Comparison of ENCODE assay signal across 19 mouse cellular contexts in genomic region chr14:46517258-46517657, GRCm38 (mm10).
DNase-seq lines count a peak whose midpoint lies in the region; ATAC-seq lines count a peak whose summit lies in the region.
"Had no signal": no experiment of that assay in that cellular context is flagged by ENCODE, and none has a peak within 500 bp of the region (broad histone marks: within the 10 kb centered on the region; RNA-seq: fewer than 3 reads in every experiment).

No protein-coding gene starts in this region.

- no peak overlapping the region for H3K9ac ChIP-seq in heart, embryonic 12.5 days
- H3K9ac ChIP-seq: hindbrain, embryonic 15.5 days; neural tube, embryonic 12.5 days; stomach, embryonic 15.5 days had no signal

- H3K4me3 ChIP-seq in heart, embryonic 12.5 days: no peak overlapping the region
- H3K4me3 ChIP-seq in embryonic facial prominence, embryonic 10.5 days: no peak overlapping the region
- H3K4me3 ChIP-seq: heart, adult 2 months; hindbrain, embryonic 15.5 days; neural tube, embryonic 12.5 days; stomach, embryonic 15.5 days had no signal

- H3K9me3 ChIP-seq in heart, embryonic 12.5 days (replicated peaks): no peaks in the 10 kb centered on the region
- H3K9me3 ChIP-seq in embryonic facial prominence, embryonic 10.5 days: no peaks in the 10 kb centered on the region
- H3K9me3 ChIP-seq: hindbrain, embryonic 15.5 days; neural tube, embryonic 12.5 days; stomach, embryonic 15.5 days had no signal

- 65% methylated on average over 4 of the region's 4 CpGs for WGBS in heart, embryonic 12.5 days
- 80% methylated on average over 4 of the region's 4 CpGs for WGBS in embryonic facial prominence, embryonic 10.5 days

- no peaks in the 10 kb centered on the region for H3K4me1 ChIP-seq in heart, embryonic 12.5 days (replicated peaks)
- H3K4me1 ChIP-seq in embryonic facial prominence, embryonic 10.5 days: no peaks in the 10 kb centered on the region
- H3K4me1 ChIP-seq: hindbrain, embryonic 15.5 days; neural tube, embryonic 12.5 days had no signal

- ATAC-seq in heart, embryonic 12.5 days (ENCODE audit: insufficient number of reproducible peaks, low FRiP score): no peak
- ATAC-seq: forebrain, embryonic 14.5 days; intestine, postnatal 0 days; midbrain, embryonic 16.5 days had no signal

- no peak overlapping the region for H3K4me2 ChIP-seq in heart, embryonic 12.5 days
- H3K4me2 ChIP-seq: hindbrain, embryonic 15.5 days; neural tube, embryonic 12.5 days; stomach, embryonic 15.5 days had no signal

- no peaks in the 10 kb centered on the region for H3K36me3 ChIP-seq in heart, embryonic 12.5 days
- no peaks in the 10 kb centered on the region for H3K36me3 ChIP-seq in embryonic facial prominence, embryonic 10.5 days (replicated peaks)
- H3K36me3 ChIP-seq: hindbrain, embryonic 15.5 days; neural tube, embryonic 12.5 days; stomach, embryonic 15.5 days had no signal

- H3K27me3 ChIP-seq in heart, embryonic 12.5 days (replicated peaks): no peaks in the 10 kb centered on the region; the same call in 1 of the 2 replicates
- no peaks in the 10 kb centered on the region for H3K27me3 ChIP-seq in embryonic facial prominence, embryonic 10.5 days (replicated peaks; ENCODE audit: low read depth, poor library complexity, severe bottlenecking)
- H3K27me3 ChIP-seq: hindbrain, embryonic 15.5 days; neural tube, embryonic 12.5 days; stomach, embryonic 15.5 days had no signal

- DNase-seq in heart, adult 11 months: peak; percentile 31
- DNase-seq in NIH3T3 (ENCODE audit: low read depth): peak; percentile 26
- peak; percentile 17 to 32 for DNase-seq in kidney, postnatal 36 days
- DNase-seq in lung, postnatal 25 days (ENCODE audit: low spot score): peak; percentile 53
- no peak for DNase-seq in layer of hippocampus, adult 9-11 months
- DNase-seq in embryonic facial prominence, embryonic 10.5 days (ENCODE audit: low spot score): no peak
- no peak for DNase-seq in frontal cortex, postnatal 14 days (ENCODE audit: low spot score in 2 of 2)
- DNase-seq: adrenal gland, postnatal 10 days; cerebellum, adult 9-11 months; embryo, embryonic 11 days; heart, adult 2 months; retina, postnatal 1 day had no signal

- no peak overlapping the region for H3K27ac ChIP-seq in heart, embryonic 12.5 days (ENCODE audit: poor library complexity, severe bottlenecking)
- no peak overlapping the region for H3K27ac ChIP-seq in embryonic facial prominence, embryonic 10.5 days (replicated peaks)
- H3K27ac ChIP-seq: heart, adult 2 months; hindbrain, embryonic 15.5 days; neural tube, embryonic 12.5 days; stomach, embryonic 15.5 days had no signal

Comparison
In these comparisons a context has a peak if more than half of its experiments do, and no peak if none do; other contexts are left out.
1. DNase-seq: peak in heart, adult 11 months (single experiment), NIH3T3 (single experiment), kidney, postnatal 36 days (2 of 2) and lung, postnatal 25 days (single experiment); none in layer of hippocampus, adult 9-11 months (single experiment), embryonic facial prominence, embryonic 10.5 days (single experiment) and frontal cortex, postnatal 14 days (0 of 2).